Mouse (Mus musculus) neural tube, postnatal 0 days (tissue): Measurements from ENCODE around the gene Ttc3. TPM values are rescaled to one million over a fixed set of nuclear protein-coding genes. Genes with fewer than 3 reads are reported as not detected.

Source experiments
- polyA plus RNA-seq: library from polyadenylated mRNA; unstranded; fragments of >200 nt; fragmentation: Nextera tagmentation; extraction: Ambion mirVana; gene quantifications from 2 replicates; pipeline ENCODE4 v1.2.1, GENCODE M21; 2015

The Ttc3 gene
- 928 and 952 TPM in 2 replicates for polyA plus RNA-seq

DNA sequence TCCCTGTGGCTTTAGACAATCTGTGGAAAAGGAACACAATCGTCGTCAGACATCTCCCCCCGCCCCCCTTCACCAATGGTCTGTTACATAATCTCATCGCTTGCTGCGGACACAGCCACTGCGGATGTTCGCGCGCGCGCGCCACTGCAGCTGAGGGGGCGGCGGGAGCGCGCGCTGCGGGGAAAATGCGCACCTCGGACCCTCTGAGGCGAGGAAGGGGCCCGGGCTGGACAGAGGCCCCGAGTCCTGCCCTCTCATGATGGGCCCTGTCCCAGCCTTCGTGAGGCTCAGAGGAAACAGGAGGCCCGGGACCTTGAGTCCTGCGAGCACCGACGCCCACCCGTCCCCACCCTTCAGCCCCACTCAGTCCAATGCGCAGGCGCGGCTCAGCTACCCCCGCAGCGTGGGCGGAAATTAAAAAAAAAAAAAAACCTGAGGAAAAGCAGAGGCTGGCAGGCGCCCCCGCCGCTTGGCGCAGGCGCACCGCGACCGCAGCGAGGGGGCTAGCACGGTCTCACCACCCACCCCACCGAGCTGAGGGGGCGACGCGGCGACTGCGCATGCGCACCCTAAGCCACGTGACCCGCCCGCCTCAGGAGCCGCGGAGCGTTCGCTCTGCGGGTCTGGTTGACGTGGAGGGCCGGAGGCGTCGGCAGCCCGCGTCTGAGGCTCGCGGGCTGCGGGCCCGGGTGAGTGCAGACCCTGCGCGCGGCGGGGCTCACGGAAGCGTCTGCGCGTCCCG, at the start of gene Ttc3:
Gene Ttc3 (plus strand): TSS at position 446 of the 742 bp plus-strand sequence.

DNA sequence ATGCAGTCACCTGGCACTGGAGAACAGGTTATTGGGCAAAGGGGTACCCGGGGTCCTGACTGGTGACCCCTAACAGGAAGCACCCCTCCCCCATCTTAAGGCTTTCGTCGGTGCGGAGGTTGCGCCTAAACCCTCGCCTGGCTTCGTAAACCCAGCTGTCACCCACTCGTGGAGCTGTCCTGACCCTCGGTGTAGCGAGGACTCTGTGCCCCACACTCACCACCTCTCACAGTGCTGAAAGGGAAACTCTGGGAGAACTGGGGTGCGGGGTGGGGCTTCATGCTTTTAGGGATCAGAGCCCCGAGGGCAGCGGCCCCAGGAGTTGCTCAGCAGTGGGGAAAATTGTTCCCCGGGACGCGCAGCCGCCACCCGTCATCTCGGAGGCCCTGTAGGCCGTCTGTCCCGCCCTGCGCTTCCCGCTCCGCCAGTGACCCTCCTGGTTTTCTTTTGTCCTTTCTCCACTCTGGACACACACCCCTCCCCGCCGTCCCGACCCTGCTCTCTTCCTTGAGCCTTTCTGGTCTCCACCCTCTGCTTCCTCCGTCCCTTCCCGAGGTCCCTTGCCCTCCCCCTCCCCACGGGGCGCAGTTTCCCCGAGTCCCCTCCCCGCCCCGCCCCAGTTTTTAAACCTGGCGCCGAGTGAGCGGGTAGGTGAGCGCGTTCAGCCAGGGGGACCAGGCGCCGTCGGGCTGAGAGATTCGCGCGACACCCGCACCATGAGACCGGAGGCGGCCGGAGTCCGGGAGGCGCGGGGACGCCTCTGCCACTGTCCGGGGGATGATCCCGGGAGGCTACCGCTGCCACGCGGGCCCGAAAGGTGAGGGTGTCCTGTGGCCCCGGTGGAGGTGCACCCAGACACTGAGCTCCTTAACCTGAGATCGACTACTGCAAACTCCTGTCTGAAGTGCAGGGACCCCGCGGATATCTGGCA, 42.4 kb upstream of the Ttc3 start, which contains the start of gene Ripply3:
Gene Ripply3 (plus strand): TSS at position 640 of the 931 bp plus-strand sequence.

GRCm38 (mm10) chr16:94371301-94371931, 998 bp downstream of the Ttc3 start, which contains the start of gene Pigp:
Gene Pigp, minus strand, starts transcription at chr16:94371842.

Other genes starting within 250 kb of the Ttc3 start
- 7.8 and 8.5 TPM in 2 replicates for gene Hlcs, start 57.0 kb upstream of the Ttc3 start, polyA plus RNA-seq
- 0.53 and 0.67 TPM in 2 replicates for gene Ripply3, start 42.2 kb upstream of the Ttc3 start, polyA plus RNA-seq
- 156 and 160 TPM in 2 replicates for gene Pigp, start 1.2 kb downstream of the Ttc3 start, polyA plus RNA-seq
- gene Vps26c, start 156.2 kb downstream of the Ttc3 start, polyA plus RNA-seq: 75.1 and 86.1 TPM in 2 replicates
- gene Dyrk1a, start 199.4 kb downstream of the Ttc3 start, polyA plus RNA-seq: 11.1 and 11.4 TPM in 2 replicates